Mouse (Mus musculus): Measurements from ENCODE around the gene Smok3a.
A peak's percentile ranks its signal among the peaks of the same experiment; 100 is the strongest.

DNA sequence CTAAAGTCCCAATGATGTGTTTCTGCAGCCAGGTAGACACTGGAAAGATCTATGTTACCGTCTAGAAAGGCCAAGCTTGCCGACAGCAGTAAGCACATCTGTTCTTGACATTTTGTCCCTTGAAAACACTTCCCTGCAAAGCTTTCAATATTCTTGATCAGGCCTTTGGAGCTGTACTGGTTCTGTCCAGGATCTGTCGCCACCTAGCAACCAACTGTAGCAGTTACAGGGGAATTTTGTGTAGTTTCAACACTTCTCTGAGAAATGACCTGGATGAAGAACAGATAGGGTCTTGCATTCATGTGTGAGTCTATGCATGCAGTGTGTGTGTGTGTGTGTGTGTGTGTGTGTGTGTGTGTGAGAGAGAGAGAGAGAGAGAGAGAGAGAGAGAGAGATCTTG, 47.3 kb upstream of the Smok3a start:
- TF ChIP-seq CTCF (IDR thresholded peaks at IDR 0.05; ENCODE audit: low read depth) (peak; percentile 63), EP300 (IDR thresholded peaks at IDR 0.05; ENCODE audit: low read depth) (no peak)
